Mouse (Mus musculus): ENCODE results near the gene Ltc4s. TPM values are rescaled to one million over a fixed set of nuclear protein-coding genes. Genes with fewer than 3 reads are reported as not detected.

The Ltc4s gene
- polyA plus RNA-seq, 1 experiment from 2014 or later = 3.6 TPM

DNA sequence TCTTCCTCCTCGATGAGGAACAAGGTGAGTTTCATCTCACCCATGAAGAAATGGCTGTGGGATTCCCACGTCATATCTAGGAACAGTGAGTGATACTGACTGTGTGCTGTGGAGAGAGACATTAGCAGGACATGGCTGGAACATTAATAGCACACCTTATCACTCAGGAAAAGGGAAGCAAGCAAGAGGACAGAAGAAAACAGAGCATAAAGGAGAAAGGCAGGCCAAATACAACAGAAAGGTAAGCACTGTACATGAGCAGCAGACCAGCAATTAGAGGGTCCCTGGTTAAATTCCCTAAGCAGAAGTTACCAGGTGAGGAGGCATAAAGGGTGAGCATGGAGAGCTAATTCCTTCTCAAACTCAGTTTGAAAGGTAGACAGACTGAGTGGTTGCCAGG, 36.7 kb upstream of the Ltc4s start:
- Histone ChIP-seq H3K27ac (ENCODE audit: low read length) (0 out of 2 replicates have a peak overlapping the region, but pooled peaks have one; percentile 22), H3K4me1 (replicated peaks; ENCODE audit: control insufficient read depth, insufficient read depth, low read length) (peaks cover 15% of the 10 kb centered on the region), H3K9me3 (ENCODE audit: control insufficient read depth, low read length) (no peaks in the 10 kb centered on the region), H3K36me3 (ENCODE audit: control insufficient read depth, insufficient read depth, low read length) (no peaks in the 10 kb centered on the region), H3K4me2 (ENCODE audit: low read depth, low read length) (no peak overlapping the region), H3K4me3 (ENCODE audit: low read length) (no peak overlapping the region), H3K9ac (ENCODE audit: low read length) (no peak overlapping the region), H3K27me3 (ENCODE audit: control insufficient read depth, insufficient read depth, low read depth, low read length) (no peaks in the 10 kb centered on the region)
- 61% methylated on average over 2 of the region's 2 CpGs for WGBS
- no peak for ATAC-seq (ENCODE audit: low read depth)

DNA sequence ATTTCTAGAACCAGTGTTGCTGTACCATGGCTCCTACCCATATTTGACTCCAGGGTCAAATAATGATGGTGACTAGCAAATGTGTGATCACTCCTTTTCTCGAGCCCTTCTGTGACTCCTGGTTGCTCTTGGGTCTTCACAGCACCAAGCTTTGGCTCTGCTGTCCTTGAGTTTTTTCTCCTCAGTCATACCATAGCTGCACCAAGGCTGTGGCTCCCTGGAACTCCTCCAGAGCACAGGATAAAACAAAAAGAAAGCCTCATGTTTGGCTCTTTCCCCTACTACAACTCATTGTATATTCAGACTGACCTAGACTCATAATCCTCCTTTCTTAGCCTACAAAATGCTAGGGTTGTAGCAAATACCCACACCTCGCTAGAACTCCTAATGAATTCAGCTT, 34.4 kb upstream of the Ltc4s start:
- peaks cover 9% of the 10 kb centered on the region for H3K4me1 ChIP-seq (replicated peaks; ENCODE audit: control insufficient read depth, insufficient read depth, low read length)
- ATAC-seq (ENCODE audit: low read depth) = no peak
- no peaks in the 10 kb centered on the region for H3K27me3 ChIP-seq (ENCODE audit: control insufficient read depth, insufficient read depth, low read depth, low read length)
- H3K36me3 ChIP-seq (ENCODE audit: control insufficient read depth, insufficient read depth, low read length) = no peaks in the 10 kb centered on the region
- no peak overlapping the region for H3K27ac ChIP-seq (ENCODE audit: low read length)
- H3K4me3 ChIP-seq (ENCODE audit: low read length) = no peak overlapping the region
- H3K9me3 ChIP-seq (ENCODE audit: control insufficient read depth, low read length) = no peaks in the 10 kb centered on the region
- no peak overlapping the region for H3K4me2 ChIP-seq (ENCODE audit: low read depth, low read length)
- H3K9ac ChIP-seq (ENCODE audit: low read length) = no peak overlapping the region
- WGBS = 82% methylated on average over 2 of the region's 2 CpGs

DNA sequence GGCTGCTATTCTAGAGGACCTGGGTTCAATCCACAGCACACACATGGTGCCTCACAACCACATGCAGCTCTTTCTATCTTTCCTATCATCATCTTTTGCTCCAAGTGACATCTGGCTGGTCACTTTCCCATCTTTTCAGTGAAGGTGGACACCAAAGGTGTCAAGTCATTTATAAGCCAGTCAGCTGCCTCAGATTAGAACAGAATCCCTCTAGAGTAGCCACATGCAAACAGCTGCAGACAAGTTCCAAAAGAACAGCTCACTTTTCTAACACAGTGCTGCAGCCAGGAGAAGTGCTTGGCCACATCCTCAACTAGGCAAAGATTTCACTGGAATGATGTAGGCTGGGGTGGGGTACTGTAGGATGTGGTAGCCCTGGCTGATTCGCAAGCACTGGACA, 31.5 kb upstream of the Ltc4s start:
- Histone ChIP-seq H3K27me3 (ENCODE audit: control insufficient read depth, insufficient read depth, low read depth, low read length) (no peaks in the 10 kb centered on the region), H3K27ac (ENCODE audit: low read length) (no peak overlapping the region), H3K4me2 (ENCODE audit: low read depth, low read length) (no peak overlapping the region), H3K9ac (ENCODE audit: low read length) (no peak overlapping the region), H3K9me3 (ENCODE audit: control insufficient read depth, low read length) (no peaks in the 10 kb centered on the region), H3K36me3 (ENCODE audit: control insufficient read depth, insufficient read depth, low read length) (peaks cover 16% of the 10 kb centered on the region), H3K4me1 (replicated peaks; ENCODE audit: control insufficient read depth, insufficient read depth, low read length) (no peaks in the 10 kb centered on the region), H3K4me3 (ENCODE audit: low read length) (no peak overlapping the region)
- 100% methylated on average over 1 of the region's 1 CpGs for WGBS
- no peak for ATAC-seq (ENCODE audit: low read depth)

DNA sequence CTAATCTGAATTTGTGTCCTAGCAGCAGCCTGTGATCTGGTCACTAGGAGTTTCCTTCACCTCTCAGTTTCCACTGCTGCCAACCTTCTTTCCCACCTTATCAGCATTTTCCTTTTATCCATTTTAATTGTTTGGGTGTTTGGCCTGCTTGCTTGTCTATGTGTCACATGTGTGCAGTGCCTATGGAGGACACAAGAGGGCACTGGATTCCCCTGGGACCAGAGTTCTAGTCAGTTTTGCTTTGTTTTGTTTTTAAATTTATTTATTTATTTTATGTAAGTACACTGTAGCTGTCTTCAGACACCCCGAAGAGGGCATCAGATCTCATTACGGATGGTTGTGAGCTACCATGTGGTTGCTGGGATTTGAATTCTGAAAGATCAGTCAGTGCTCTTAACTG, 30.7 kb upstream of the Ltc4s start:
- Histone ChIP-seq H3K9me3 (ENCODE audit: control insufficient read depth, low read length) (no peaks in the 10 kb centered on the region), H3K4me2 (ENCODE audit: low read depth, low read length) (no peak overlapping the region), H3K27ac (ENCODE audit: low read length) (no peak overlapping the region), H3K27me3 (ENCODE audit: control insufficient read depth, insufficient read depth, low read depth, low read length) (no peaks in the 10 kb centered on the region), H3K36me3 (ENCODE audit: control insufficient read depth, insufficient read depth, low read length) (peaks cover 22% of the 10 kb centered on the region), H3K4me1 (replicated peaks; ENCODE audit: control insufficient read depth, insufficient read depth, low read length) (no peaks in the 10 kb centered on the region), H3K4me3 (ENCODE audit: low read length) (no peak overlapping the region), H3K9ac (ENCODE audit: low read length) (no peak overlapping the region)
- ATAC-seq (ENCODE audit: low read depth) = no peak
- 77% methylated on average over 2 of the region's 2 CpGs for WGBS

DNA sequence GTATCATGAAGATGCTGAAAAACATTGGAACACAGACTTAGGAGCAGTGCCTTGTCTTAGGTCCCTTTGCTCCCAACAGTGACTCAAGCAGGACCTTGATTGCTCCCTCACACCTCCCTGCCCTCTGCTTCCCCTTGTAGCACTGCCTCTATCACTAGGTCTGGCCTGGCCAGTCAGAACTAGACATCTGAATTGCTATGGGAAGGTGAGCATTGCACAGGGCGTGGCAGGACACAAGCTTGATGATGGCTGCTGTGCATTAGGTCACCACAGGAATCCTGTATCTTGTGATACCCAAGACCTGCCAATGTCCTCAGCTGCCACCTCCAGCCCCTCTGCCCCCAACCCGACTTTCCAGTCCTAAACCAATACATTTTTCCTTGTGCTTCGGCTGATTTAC, 28.6 kb upstream of the Ltc4s start:
- Histone ChIP-seq H3K9ac (ENCODE audit: low read length) (no peak overlapping the region), H3K4me2 (ENCODE audit: low read depth, low read length) (no peak overlapping the region), H3K27ac (ENCODE audit: low read length) (no peak overlapping the region), H3K9me3 (ENCODE audit: control insufficient read depth, low read length) (no peaks in the 10 kb centered on the region), H3K4me3 (ENCODE audit: low read length) (no peak overlapping the region), H3K27me3 (ENCODE audit: control insufficient read depth, insufficient read depth, low read depth, low read length) (no peaks in the 10 kb centered on the region), H3K36me3 (ENCODE audit: control insufficient read depth, insufficient read depth, low read length) (peaks cover 35% of the 10 kb centered on the region), H3K4me1 (replicated peaks; ENCODE audit: control insufficient read depth, insufficient read depth, low read length) (no peaks in the 10 kb centered on the region)
- no peak for ATAC-seq (ENCODE audit: low read depth)
- WGBS = 88% methylated on average over 3 of the region's 3 CpGs

DNA sequence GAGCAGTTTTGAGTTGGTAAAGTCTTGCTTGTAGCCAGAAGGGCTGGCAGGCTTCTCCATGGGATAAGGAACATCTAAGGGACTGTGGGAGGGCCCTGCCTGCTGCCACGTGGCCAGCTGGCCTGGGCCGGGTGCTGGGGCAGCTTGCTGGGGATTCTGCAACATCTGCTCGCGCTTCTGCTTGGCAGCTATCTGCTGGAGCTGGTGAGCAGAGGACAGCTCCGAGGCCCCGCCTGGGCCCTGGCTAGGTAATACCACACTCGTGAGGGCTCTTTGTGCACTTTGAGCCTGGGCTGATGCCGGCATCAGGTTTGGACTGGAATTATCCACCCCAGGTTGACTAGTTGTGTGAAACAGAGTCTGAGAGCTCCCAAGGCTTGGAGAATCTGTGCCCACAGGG, 27.5 kb upstream of the Ltc4s start:
- Histone ChIP-seq H3K27ac (ENCODE audit: low read length) (no peak overlapping the region), H3K27me3 (ENCODE audit: control insufficient read depth, insufficient read depth, low read depth, low read length) (no peaks in the 10 kb centered on the region), H3K36me3 (ENCODE audit: control insufficient read depth, insufficient read depth, low read length) (peaks cover 43% of the 10 kb centered on the region), H3K4me3 (ENCODE audit: low read length) (no peak overlapping the region), H3K9me3 (ENCODE audit: control insufficient read depth, low read length) (no peaks in the 10 kb centered on the region), H3K4me1 (replicated peaks; ENCODE audit: control insufficient read depth, insufficient read depth, low read length) (no peaks in the 10 kb centered on the region), H3K9ac (ENCODE audit: low read length) (no peak overlapping the region), H3K4me2 (ENCODE audit: low read depth, low read length) (no peak overlapping the region)
- 76% methylated on average over 8 of the region's 8 CpGs for WGBS
- no peak for ATAC-seq (ENCODE audit: low read depth)

DNA sequence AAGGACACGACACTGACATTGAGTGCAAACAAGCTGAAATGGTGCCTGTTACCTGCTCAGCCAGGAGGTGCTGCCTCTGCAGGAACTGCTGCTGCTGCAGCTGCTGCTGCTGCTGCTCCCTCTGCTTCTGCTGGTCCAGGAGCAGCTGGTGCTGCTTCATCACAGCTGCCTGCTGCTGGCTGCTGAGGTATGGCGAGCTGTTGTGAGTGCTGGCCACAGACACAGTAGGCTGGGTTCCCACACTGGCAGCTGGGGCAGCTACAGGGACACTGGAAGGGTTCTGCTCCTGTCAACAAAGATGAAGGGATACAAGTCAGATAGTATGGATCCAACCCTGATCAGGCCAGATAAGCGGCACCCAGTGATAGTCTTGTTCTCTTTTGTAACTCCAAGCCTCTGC, 24.8 kb upstream of the Ltc4s start:
- Histone ChIP-seq H3K9ac (ENCODE audit: low read length) (no peak overlapping the region), H3K4me1 (replicated peaks; ENCODE audit: control insufficient read depth, insufficient read depth, low read length) (no peaks in the 10 kb centered on the region), H3K27ac (ENCODE audit: low read length) (no peak overlapping the region), H3K4me2 (ENCODE audit: low read depth, low read length) (no peak overlapping the region), H3K27me3 (ENCODE audit: control insufficient read depth, insufficient read depth, low read depth, low read length) (no peaks in the 10 kb centered on the region), H3K4me3 (ENCODE audit: low read length) (no peak overlapping the region), H3K9me3 (ENCODE audit: control insufficient read depth, low read length) (no peaks in the 10 kb centered on the region), H3K36me3 (ENCODE audit: control insufficient read depth, insufficient read depth, low read length) (peaks cover 64% of the 10 kb centered on the region)
- ATAC-seq (ENCODE audit: low read depth) = peak; percentile 75
- WGBS = 78% methylated on average over 3 of the region's 3 CpGs

DNA sequence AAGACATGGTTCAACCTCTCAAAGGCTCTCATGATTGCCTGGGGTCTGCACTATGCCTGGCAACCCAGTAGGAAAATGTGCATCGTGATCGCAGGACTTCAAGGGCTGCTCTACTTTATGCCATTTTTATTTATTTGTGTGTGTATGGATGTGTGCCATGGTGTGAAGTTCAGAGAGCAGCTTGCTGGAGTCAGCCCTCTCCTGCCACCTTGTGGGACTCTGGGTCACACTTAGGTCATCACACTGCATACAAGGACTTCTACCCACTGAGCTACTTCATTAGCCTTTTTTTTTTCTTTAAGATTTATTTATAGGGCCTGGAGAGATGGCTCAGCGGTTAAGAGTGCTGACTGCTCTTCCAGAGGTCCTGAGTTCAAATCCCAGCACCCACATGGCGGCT, 23.6 kb upstream of the Ltc4s start:
- no peak overlapping the region for H3K4me2 ChIP-seq (ENCODE audit: low read depth, low read length)
- H3K27ac ChIP-seq (ENCODE audit: low read length) = no peak overlapping the region
- WGBS = 77% methylated on average over 4 of the region's 4 CpGs
- H3K4me1 ChIP-seq (replicated peaks; ENCODE audit: control insufficient read depth, insufficient read depth, low read length) = no peaks in the 10 kb centered on the region
- no peaks in the 10 kb centered on the region for H3K9me3 ChIP-seq (ENCODE audit: control insufficient read depth, low read length)
- peaks cover 70% of the 10 kb centered on the region for H3K36me3 ChIP-seq (ENCODE audit: control insufficient read depth, insufficient read depth, low read length)
- no peak overlapping the region for H3K9ac ChIP-seq (ENCODE audit: low read length)
- H3K27me3 ChIP-seq (ENCODE audit: control insufficient read depth, insufficient read depth, low read depth, low read length) = no peaks in the 10 kb centered on the region
- 0 out of 2 replicates have a peak, but pooled peaks have one; percentile 38 for ATAC-seq (ENCODE audit: low read depth)
- H3K4me3 ChIP-seq (ENCODE audit: low read length) = no peak overlapping the region

DNA sequence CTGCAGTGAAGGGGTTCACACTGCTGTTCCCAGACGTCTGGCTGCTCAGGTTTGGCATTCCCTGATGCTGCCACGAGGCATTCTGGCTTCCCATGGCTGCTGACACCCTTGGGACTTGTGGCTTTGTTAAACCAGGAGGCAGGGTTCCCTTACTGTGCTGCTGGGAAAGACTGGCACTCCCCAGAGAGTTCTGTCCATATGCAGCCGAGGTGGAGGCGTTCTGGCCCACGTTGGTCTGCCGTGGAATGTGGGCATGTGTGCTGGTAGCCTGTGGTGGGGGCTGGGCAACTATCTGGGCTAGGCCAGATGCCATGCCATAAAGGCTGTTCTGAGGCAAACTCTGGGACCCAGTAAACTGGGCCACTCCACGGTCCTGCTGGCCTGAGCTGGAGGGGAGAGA, 19.9 kb upstream of the Ltc4s start:
- Histone ChIP-seq H3K36me3 (ENCODE audit: control insufficient read depth, insufficient read depth, low read length) (peaks cover 54% of the 10 kb centered on the region), H3K4me2 (ENCODE audit: low read depth, low read length) (no peak overlapping the region), H3K4me3 (ENCODE audit: low read length) (no peak overlapping the region), H3K9ac (ENCODE audit: low read length) (no peak overlapping the region), H3K4me1 (replicated peaks; ENCODE audit: control insufficient read depth, insufficient read depth, low read length) (no peaks in the 10 kb centered on the region), H3K27me3 (ENCODE audit: control insufficient read depth, insufficient read depth, low read depth, low read length) (no peaks in the 10 kb centered on the region), H3K27ac (ENCODE audit: low read length) (no peak overlapping the region), H3K9me3 (ENCODE audit: control insufficient read depth, low read length) (no peaks in the 10 kb centered on the region)
- WGBS = 88% methylated on average over 7 of the region's 7 CpGs
- ATAC-seq (ENCODE audit: low read depth) = no peak

DNA sequence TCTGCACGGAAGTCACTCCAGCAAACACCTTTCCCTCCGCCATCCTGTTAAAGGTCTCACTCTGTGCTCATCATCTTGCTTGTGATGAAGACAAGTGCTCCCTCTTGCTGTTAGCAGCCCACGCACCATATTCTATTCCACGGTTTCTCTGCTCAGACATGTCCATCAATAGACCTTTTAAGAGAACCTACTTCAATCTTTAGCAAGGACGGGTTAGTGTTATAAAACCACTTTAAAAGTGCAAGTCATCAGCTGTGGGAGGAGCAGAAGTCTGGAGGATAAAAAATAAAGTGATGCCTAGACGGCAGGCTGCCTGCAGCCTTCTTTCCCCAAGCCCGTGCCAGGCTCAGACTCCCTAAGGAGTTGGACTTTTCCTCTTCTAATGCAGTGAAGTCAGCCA, 18.2 kb upstream of the Ltc4s start:
- Histone ChIP-seq H3K9me3 (ENCODE audit: control insufficient read depth, low read length) (no peaks in the 10 kb centered on the region), H3K4me3 (ENCODE audit: low read length) (no peak overlapping the region), H3K4me1 (replicated peaks; ENCODE audit: control insufficient read depth, insufficient read depth, low read length) (peaks cover 6% of the 10 kb centered on the region), H3K9ac (ENCODE audit: low read length) (no peak overlapping the region), H3K27me3 (ENCODE audit: control insufficient read depth, insufficient read depth, low read depth, low read length) (no peaks in the 10 kb centered on the region), H3K4me2 (ENCODE audit: low read depth, low read length) (no peak overlapping the region), H3K36me3 (ENCODE audit: control insufficient read depth, insufficient read depth, low read length) (peaks cover 39% of the 10 kb centered on the region), H3K27ac (ENCODE audit: low read length) (no peak overlapping the region)
- ATAC-seq (ENCODE audit: low read depth) = no peak
- WGBS = 79% methylated on average over 7 of the region's 7 CpGs

All from lung, embryonic 16.5 days (tissue).